Mouse (Mus musculus) lung, postnatal 0 days (tissue): ENCODE measurements around the gene Lrrc18. TPM values are rescaled to one million over a fixed set of nuclear protein-coding genes. Genes with fewer than 3 reads are reported as not detected.

Experiments
- ATAC-seq: fragments of 200-750 bp; cut with Nextera tagmentation; 2 replicates; pipeline ENCODE4 v1.8.0; 2017; ENCODE audit warnings: moderate library complexity
- DNase-seq: peaks from one replicate; pipeline ENCODE4 v3.0.0-alpha.2; 2016; ENCODE audit warnings: low spot score
- H3K27ac ChIP-seq: fragments of 300-500 bp; sonication (generic); 2 replicates; pipeline ENCODE4 v1.5.1; 2014; ENCODE audit warnings: antibody characterized with exemption, mild to moderate bottlenecking, low read length, mixed read lengths
- H3K27me3 ChIP-seq: fragments of 300-500 bp; sonication (generic); replicated peaks from 2 replicates; pipeline ENCODE4 v1.6.1; 2014; ENCODE audit warnings: low read length, mixed read lengths; ENCODE audit not compliant: insufficient read depth
- H3K36me3 ChIP-seq: fragments of 300-500 bp; sonication (generic); 2 replicates; pipeline ENCODE4 v1.6.1; 2014; ENCODE audit warnings: low read length, mixed read lengths; ENCODE audit not compliant: insufficient read depth
- H3K4me1 ChIP-seq: fragments of 300-500 bp; sonication (generic); 2 replicates; pipeline ENCODE4 v1.6.1; 2014; ENCODE audit warnings: antibody characterized with exemption, low read depth, low read length, mixed read lengths; ENCODE audit not compliant: insufficient read depth
- H3K4me2 ChIP-seq: fragments of 300-500 bp; sonication (generic); replicated peaks from 2 replicates; pipeline ENCODE4 v1.6.1; 2014; ENCODE audit warnings: low read depth, mild to moderate bottlenecking, low read length, moderate library complexity, mixed read lengths
- H3K4me3 ChIP-seq: fragments of 300-500 bp; sonication (generic); 2 replicates; pipeline ENCODE4 v1.5.1; 2014; ENCODE audit warnings: low read depth, low read length
- H3K9ac ChIP-seq: fragments of 300-500 bp; sonication (generic); replicated peaks from 2 replicates; pipeline ENCODE4 v1.6.1; 2014; ENCODE audit warnings: low read depth, mild to moderate bottlenecking
- H3K9me3 ChIP-seq: fragments of 300-500 bp; sonication (generic); 2 replicates; pipeline ENCODE4 v1.6.1; 2016; ENCODE audit warnings: low read length, mixed read lengths
- CTCF ChIP-seq: IDR thresholded peaks from 2 replicates; pipeline ENCODE4 v1.5.1; 2016; ENCODE audit warnings: antibody characterized with exemption, mild to moderate bottlenecking
- EP300 ChIP-seq: IDR thresholded peaks from 2 replicates; pipeline ENCODE4 v1.6.1; 2016; ENCODE audit warnings: antibody characterized with exemption, mild to moderate bottlenecking, control low read depth
- WGBS: fragments of 180-500 bp; shearing (Covaris S2); extraction: QIAGEN DNeasy Blood & Tissue Kit; methylation state at CpG from one replicate; pipeline ENCODE4 v1.1.7; 2014; 5-methylcytosine and 5-hydroxymethylcytosine counted together
- polyA plus RNA-seq: library from polyadenylated mRNA; unstranded; fragments of >200 nt; fragmentation: Nextera tagmentation; extraction: Ambion mirVana; gene quantifications from 2 replicates; pipeline ENCODE4 v1.2.1, GENCODE M21; 2015

Lrrc18 gene
- polyA plus RNA-seq, 1 experiment from 2014 or later: 1.4 TPM

DNA sequence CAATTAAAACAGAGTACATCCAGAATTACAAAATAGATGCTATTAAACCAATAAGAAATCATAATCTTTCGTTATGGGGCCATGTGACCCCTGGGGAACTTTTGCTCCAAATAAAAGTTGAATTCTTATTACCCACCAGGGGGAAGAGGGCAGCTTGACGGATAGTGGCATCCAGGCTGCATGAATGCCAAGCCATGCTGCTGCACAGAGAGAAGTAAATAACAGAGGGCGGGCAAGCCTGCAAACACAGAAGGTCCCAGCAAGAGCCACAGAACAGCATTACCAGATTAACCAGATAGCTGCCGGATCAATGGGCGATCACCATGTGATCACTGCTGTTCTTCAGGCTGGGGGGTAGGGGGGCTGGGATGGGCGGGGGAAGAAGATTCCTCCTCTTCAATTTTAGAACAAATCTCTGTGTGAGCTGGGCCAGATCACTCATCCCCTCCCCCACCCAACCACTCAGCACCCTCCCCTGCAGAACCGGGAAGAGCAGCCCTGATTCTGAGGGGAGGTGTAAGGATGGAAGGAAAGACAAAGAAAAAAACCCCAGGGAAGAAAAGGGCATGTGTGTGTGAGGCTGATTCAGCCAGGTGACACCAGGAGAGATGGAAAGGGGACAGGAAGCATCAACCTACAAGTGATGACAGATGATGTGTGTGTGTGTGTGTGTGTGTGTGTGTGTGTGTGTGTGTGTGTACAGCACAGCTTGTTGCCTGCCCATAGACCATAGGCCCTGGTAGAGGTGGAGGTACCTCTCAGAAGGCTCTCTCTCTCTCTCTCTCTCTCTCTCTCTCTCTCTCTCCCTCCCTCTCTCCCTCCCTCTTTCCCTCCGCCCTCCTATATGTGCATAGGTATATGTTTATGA is 9.2 kb downstream of the Lrrc18 start:
- no peaks in the 10 kb centered on the region for H3K36me3 ChIP-seq
- no peaks in the 10 kb centered on the region for H3K27me3 ChIP-seq
- TF ChIP-seq CTCF (no peak), EP300 (no peak)
- H3K4me3 ChIP-seq: no peak overlapping the region
- no peak overlapping the region for H3K4me2 ChIP-seq
- 34% methylated on average over 8 of the region's 8 CpGs for WGBS
- no peak for DNase-seq
- no peak overlapping the region for H3K9ac ChIP-seq
- no peaks in the 10 kb centered on the region for H3K9me3 ChIP-seq
- no peak overlapping the region for H3K27ac ChIP-seq
- no peak for ATAC-seq
- H3K4me1 ChIP-seq: no peaks in the 10 kb centered on the region

DNA sequence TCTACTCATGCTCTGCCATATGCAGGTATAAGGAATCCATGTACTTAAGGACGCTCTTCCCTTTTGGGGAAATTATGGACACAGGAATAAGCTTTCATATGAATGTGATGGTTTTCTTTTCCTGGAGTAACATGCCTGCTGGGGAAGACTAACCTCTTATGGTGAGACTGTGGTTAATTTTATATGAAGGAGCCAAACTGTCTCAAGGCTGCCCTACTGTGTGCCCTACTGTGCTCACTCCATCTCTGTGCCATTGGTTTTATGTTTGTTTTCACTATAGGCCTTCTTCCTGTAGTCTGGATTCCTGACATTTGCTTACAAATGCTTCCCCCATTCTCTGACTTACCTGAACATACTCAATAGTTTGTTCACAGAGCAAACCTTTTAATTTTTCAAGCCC is 13.9 kb downstream of the Lrrc18 start:
- 100% methylated on average over 1 of the region's 1 CpGs for WGBS
- TF ChIP-seq EP300 (no peak), CTCF (no peak)
- no peak for DNase-seq

DNA sequence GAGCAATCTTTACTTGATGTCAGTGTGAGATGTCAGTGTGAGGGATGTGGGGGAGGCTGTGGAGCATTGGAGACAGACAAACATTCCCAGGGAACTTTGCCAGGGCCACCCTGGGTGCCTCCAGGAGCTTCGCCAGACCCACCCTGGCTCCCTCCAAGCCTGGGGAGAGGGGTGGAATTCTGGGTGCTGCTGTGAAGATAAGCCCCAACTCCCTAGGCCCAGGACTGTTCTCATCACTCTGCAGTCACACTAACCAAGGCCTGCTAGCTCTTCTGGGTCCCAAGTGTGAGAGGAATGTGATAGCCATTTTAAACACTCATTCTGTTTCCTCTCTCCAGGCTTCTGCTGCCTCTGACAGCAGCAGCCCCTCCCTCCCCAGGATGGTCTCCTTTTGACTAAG is 16.5 kb downstream of the Lrrc18 start:
- Histone ChIP-seq H3K27ac (no peak overlapping the region), H3K36me3 (no peaks in the 10 kb centered on the region), H3K9ac (no peak overlapping the region), H3K4me1 (no peaks in the 10 kb centered on the region), H3K9me3 (no peaks in the 10 kb centered on the region), H3K27me3 (no peaks in the 10 kb centered on the region), H3K4me3 (no peak overlapping the region), H3K4me2 (no peak overlapping the region)
- DNase-seq (no peak), ATAC-seq (no peak)
- TF ChIP-seq CTCF: no peak
- no peak for TF ChIP-seq EP300
- 67% methylated on average over 1 of the region's 1 CpGs for WGBS

More for the DNA sequence above, 13.9 kb downstream of the Lrrc18 start:
- ATAC-seq: no peak
- H3K4me3 ChIP-seq: no peak overlapping the region
- H3K27me3 ChIP-seq: no peaks in the 10 kb centered on the region
- H3K4me1 ChIP-seq: no peaks in the 10 kb centered on the region
- H3K36me3 ChIP-seq: no peaks in the 10 kb centered on the region
- no peak overlapping the region for H3K27ac ChIP-seq
- no peak overlapping the region for H3K9ac ChIP-seq
- no peaks in the 10 kb centered on the region for H3K9me3 ChIP-seq
- no peak overlapping the region for H3K4me2 ChIP-seq

DNA sequence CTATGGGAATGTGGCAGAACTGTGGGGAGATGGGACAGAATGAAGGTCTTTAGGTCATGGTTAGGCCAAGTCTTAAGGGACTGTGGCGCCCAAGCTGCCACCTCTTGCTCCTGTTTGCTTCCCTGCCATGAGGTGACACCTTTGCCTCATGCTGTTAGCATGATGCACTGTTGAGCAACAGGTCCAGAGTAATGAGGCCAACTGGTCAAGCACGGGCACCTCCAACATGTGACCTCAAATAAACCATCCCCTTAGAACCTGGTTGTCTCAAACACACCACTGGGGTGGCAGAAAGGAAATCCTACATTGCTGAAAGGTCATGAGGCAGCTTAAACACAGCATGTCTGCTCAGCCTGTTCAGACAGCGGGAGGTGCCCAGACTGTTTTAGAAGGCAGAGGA is 27.9 kb downstream of the Lrrc18 start:
- no peak for DNase-seq
- H3K36me3 ChIP-seq: no peaks in the 10 kb centered on the region
- no peak overlapping the region for H3K9ac ChIP-seq
- no peaks in the 10 kb centered on the region for H3K9me3 ChIP-seq
- no peak for ATAC-seq
- H3K4me2 ChIP-seq: no peak overlapping the region
- no peak overlapping the region for H3K4me3 ChIP-seq
- no peaks in the 10 kb centered on the region for H3K27me3 ChIP-seq
- WGBS: 84% methylated on average over 3 of the region's 3 CpGs
- H3K4me1 ChIP-seq: no peaks in the 10 kb centered on the region
- no peak overlapping the region for H3K27ac ChIP-seq
- no peak for TF ChIP-seq CTCF
- TF ChIP-seq EP300: no peak

GRCm38 (mm10) chr14:33019606-33020005 is 28.4 kb downstream of the Lrrc18 start:
- TF ChIP-seq EP300: no peak
- no peak for TF ChIP-seq CTCF
- Histone ChIP-seq H3K9me3 (no peaks in the 10 kb centered on the region), H3K36me3 (no peaks in the 10 kb centered on the region), H3K27ac (no peak overlapping the region), H3K9ac (no peak overlapping the region), H3K4me3 (no peak overlapping the region), H3K4me2 (no peak overlapping the region), H3K4me1 (no peaks in the 10 kb centered on the region), H3K27me3 (no peaks in the 10 kb centered on the region)
- WGBS: 58% methylated on average over 5 of the region's 5 CpGs
- ATAC-seq (no peak), DNase-seq (peak; percentile 24)

GRCm38 (mm10) chr14:33030849-33031248 is 39.7 kb downstream of the Lrrc18 start:
- no peaks in the 10 kb centered on the region for H3K27me3 ChIP-seq
- WGBS: 80% methylated on average over 3 of the region's 3 CpGs
- H3K9me3 ChIP-seq: no peaks in the 10 kb centered on the region
- ATAC-seq (no peak), DNase-seq (no peak)
- H3K4me2 ChIP-seq: no peak overlapping the region
- H3K36me3 ChIP-seq: no peaks in the 10 kb centered on the region
- H3K27ac ChIP-seq: no peak overlapping the region
- no peak for TF ChIP-seq CTCF
- no peak for TF ChIP-seq EP300
- no peaks in the 10 kb centered on the region for H3K4me1 ChIP-seq
- H3K4me3 ChIP-seq: no peak overlapping the region
- no peak overlapping the region for H3K9ac ChIP-seq
